In the genomic region with DNA sequence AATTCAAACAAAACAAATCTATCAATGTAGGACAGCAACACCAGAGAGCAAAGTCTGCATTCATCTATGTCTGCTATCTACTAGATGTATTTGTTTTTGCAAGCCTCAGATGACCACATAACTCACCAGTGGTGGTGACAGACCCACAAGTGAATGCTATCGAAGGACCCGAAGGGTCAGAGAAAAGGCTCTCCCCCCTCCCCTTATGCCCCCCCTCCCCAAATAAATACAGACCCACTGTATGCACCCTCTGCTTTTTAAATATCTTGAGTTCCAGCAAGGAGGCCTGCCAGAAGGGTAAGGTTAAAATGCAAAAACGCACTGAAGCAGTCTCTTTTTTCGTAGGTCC, we compare ENCODE assay signal across 10 mouse cellular contexts. TPM values are rescaled to one million over a fixed set of nuclear protein-coding genes. Genes with fewer than 3 reads are reported as not detected.
A peak's percentile ranks its signal among the peaks of the same experiment; 100 is the strongest.
DNase-seq lines count a peak whose midpoint lies in the region; ATAC-seq and TF ChIP-seq lines count a peak whose summit lies in the region.
"Had no signal": no experiment of that assay in that cellular context is flagged by ENCODE, and none has a peak within 500 bp of the region (broad histone marks: within the 10 kb centered on the region; RNA-seq: fewer than 3 reads in every experiment).

No protein-coding gene starts in this region.

- H3K9me3 ChIP-seq in lung, postnatal 0 days (ENCODE audit: low read length): no peaks in the 10 kb centered on the region
- H3K9me3 ChIP-seq in liver, embryonic 13.5 days (replicated peaks): no peaks in the 10 kb centered on the region

- TF ChIP-seq POLR2A in thymus, adult 2 months (IDR thresholded peaks at IDR 0.05; ENCODE audit: control insufficient read depth, extremely low read depth, insufficient read depth, low read length, poor library complexity): no peak

- 42% methylated on average over 4 of the region's 4 CpGs for WGBS in lung, postnatal 0 days
- WGBS in liver, embryonic 13.5 days (ENCODE audit: insufficient replicate concordance): 52% methylated on average over 4 of the region's 4 CpGs
- 85% methylated on average over 4 of the region's 4 CpGs for WGBS in thymus, adult 2 months

- peak overlapping the region; percentile 91 for H3K4me2 ChIP-seq in lung, postnatal 0 days (replicated peaks; ENCODE audit: low read depth, low read length)
- peak overlapping the region; percentile 77 for H3K4me2 ChIP-seq in liver, embryonic 13.5 days

- H3K4me3 ChIP-seq in lung, postnatal 0 days (ENCODE audit: low read depth, low read length): peak overlapping the region; percentile 65; the same call in 1 of the 2 replicates
- H3K4me3 ChIP-seq in liver, embryonic 13.5 days (replicated peaks): no peak overlapping the region
- H3K4me3 ChIP-seq in thymus, adult 2 months (ENCODE audit: control insufficient read depth, insufficient read depth, low read length): no peak overlapping the region

- H3K27ac ChIP-seq in lung, postnatal 0 days (ENCODE audit: low read length): no peak overlapping the region
- H3K27ac ChIP-seq in liver, embryonic 13.5 days: no peak overlapping the region
- no peak overlapping the region for H3K27ac ChIP-seq in thymus, adult 2 months (ENCODE audit: control insufficient read depth, insufficient read depth, low read length)

- peaks cover 6% of the 10 kb centered on the region; the same call in 1 of the 2 replicates for H3K4me1 ChIP-seq in lung, postnatal 0 days (ENCODE audit: insufficient read depth, low read depth, low read length)
- H3K4me1 ChIP-seq in liver, embryonic 13.5 days (replicated peaks): peaks cover 16% of the 10 kb centered on the region
- H3K4me1 ChIP-seq in thymus, adult 2 months (replicated peaks; ENCODE audit: control insufficient read depth, insufficient read depth, low read length): no peaks in the 10 kb centered on the region

- no peaks in the 10 kb centered on the region for H3K36me3 ChIP-seq in lung, postnatal 0 days (ENCODE audit: insufficient read depth, low read length)
- no peaks in the 10 kb centered on the region for H3K36me3 ChIP-seq in liver, embryonic 13.5 days
- no peaks in the 10 kb centered on the region for H3K36me3 ChIP-seq in thymus, adult 2 months (ENCODE audit: control insufficient read depth, insufficient read depth, low read length)

- TF ChIP-seq EP300 in lung, postnatal 0 days (IDR thresholded peaks at IDR 0.05): no peak

- no peak for TF ChIP-seq CTCF in lung, postnatal 0 days (IDR thresholded peaks at IDR 0.05)
- TF ChIP-seq CTCF in thymus, adult 2 months (IDR thresholded peaks at IDR 0.05; ENCODE audit: borderline replicate concordance, control insufficient read depth, extremely low read depth, insufficient read depth, low read length, poor library complexity): no peak

- H3K27me3 ChIP-seq in lung, postnatal 0 days (replicated peaks; ENCODE audit: insufficient read depth, low read length): no peaks in the 10 kb centered on the region
- H3K27me3 ChIP-seq in liver, embryonic 13.5 days: peaks cover 53% of the 10 kb centered on the region
- H3K27me3 ChIP-seq in thymus, adult 2 months (ENCODE audit: control insufficient read depth, insufficient read depth, low read length): no peaks in the 10 kb centered on the region; the same call in 1 of the 2 replicates

- no peak overlapping the region for H3K9ac ChIP-seq in lung, postnatal 0 days (replicated peaks; ENCODE audit: low read depth)
- no peak overlapping the region for H3K9ac ChIP-seq in liver, embryonic 13.5 days

- peak; percentile 56 for DNase-seq in embryo, embryonic 10.5 days (ENCODE audit: low spot score)
- no peak for DNase-seq in embryo, embryonic 11 days
- no peak for DNase-seq in lung, postnatal 0 days (ENCODE audit: low spot score)
- DNase-seq in lung, postnatal 14 days: no peak
- no peak for DNase-seq in liver, embryonic 13.5 days
- no peak for DNase-seq in cerebellum, adult 8-10 months
- no peak for DNase-seq in thymus, adult 2 months
- DNase-seq in kidney, postnatal 10 days: no peak
- DNase-seq: lung, adult 2 months had no signal

- no peak for ATAC-seq in lung, postnatal 0 days
- no peak for ATAC-seq in liver, embryonic 13.5 days (ENCODE audit: low read depth)
- ATAC-seq: inflammation-experienced regulatory T-cells, adult 6 months had no signal

RNA-seq across cellular contexts. Expression of a gene that starts 2.9 kb away (rescaled TPM):
- 9.5 and 9.6 TPM in 2 replicates for polyA plus RNA-seq in lung, postnatal 0 days (2015; fragmentation: Nextera tagmentation; extraction: Ambion mirVana)
- polyA plus RNA-seq in liver, embryonic 13.5 days (2015; fragmentation: Nextera tagmentation; extraction: Ambion mirVana): 0.47 and 0.66 TPM in 2 replicates
- polyA plus RNA-seq in thymus, adult 2 months (2012; rRNA removed): 1.7 and 3.9 TPM in 2 replicates
